Comparison of ENCODE assay signal across 9 mouse cellular contexts in the genomic region with DNA sequence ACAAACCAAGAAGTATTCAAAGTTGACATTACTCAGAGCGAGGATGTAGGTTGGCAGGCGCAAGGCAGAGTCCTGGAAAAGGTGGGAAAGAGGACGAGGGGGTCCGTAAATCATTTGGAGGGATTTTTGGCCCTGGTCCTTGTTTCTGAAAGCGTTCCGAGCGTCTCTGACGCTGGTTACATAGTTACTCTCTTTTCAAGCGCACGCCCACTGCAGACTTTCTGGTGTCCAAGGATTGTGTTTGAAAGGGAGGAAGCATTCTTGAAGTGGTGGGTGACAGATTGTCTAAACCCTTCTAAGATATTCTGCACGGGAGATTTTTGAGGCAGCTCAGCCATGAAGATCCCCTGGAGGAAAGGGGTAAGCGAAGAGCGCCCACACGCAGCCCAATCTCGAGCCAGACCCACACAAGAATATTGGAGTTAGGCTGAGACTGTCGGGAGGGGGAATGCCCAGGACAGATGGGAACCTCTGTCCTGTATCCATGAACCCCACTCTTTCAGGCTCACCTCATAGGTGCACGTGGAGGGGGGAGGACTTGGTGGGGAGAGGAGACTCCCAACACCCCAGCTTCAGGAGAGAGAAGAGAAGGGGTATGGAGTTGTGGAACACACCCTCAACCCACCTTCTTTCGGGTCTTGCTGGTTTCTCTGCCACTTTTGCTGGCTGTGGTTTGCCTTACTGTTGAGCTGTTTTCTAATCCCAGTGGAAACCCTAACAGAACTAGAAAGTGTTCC. TPM values are rescaled to one million over a fixed set of nuclear protein-coding genes. Genes with fewer than 3 reads are reported as not detected.
A peak's percentile ranks its signal among the peaks of the same experiment; 100 is the strongest.
DNase-seq lines count a peak whose midpoint lies in the region; ATAC-seq lines count a peak whose summit lies in the region.
"Had no signal": no experiment of that assay in that cellular context is flagged by ENCODE, and none has a peak within 500 bp of the region (broad histone marks: within the 10 kb centered on the region; RNA-seq: fewer than 3 reads in every experiment).

No protein-coding gene starts in this region.

- DNase-seq in kidney, adult 11 months, result no peak
- DNase-seq in embryonic facial prominence, embryonic 14.5 days (ENCODE audit: low spot score), result no peak
- DNase-seq in midbrain, embryonic 14.5 days, result no peak
- DNase-seq in natural killer cell, adult 2 months (ENCODE audit: low spot score in 2 of 2), result no peak
- DNase-seq in gastrocnemius, adult 18-20 months (ENCODE audit: low spot score), result no peak

- no peak overlapping the region for H3K4me3 ChIP-seq in kidney, embryonic 16.5 days (ENCODE audit: low read length)
- H3K4me3 ChIP-seq in embryonic facial prominence, embryonic 14.5 days (ENCODE audit: low read depth, low read length), result peak overlapping the region; percentile 36
- no peak overlapping the region for H3K4me3 ChIP-seq in hindbrain, embryonic 15.5 days
- H3K4me3 ChIP-seq in midbrain, embryonic 14.5 days (replicated peaks; ENCODE audit: low read depth, low read length), result no peak overlapping the region; the same call in 1 of the 2 replicates

- peaks cover 97% of the 10 kb centered on the region for H3K27me3 ChIP-seq in kidney, embryonic 16.5 days (ENCODE audit: insufficient read depth, low read length)
- peaks cover 99% of the 10 kb centered on the region for H3K27me3 ChIP-seq in embryonic facial prominence, embryonic 14.5 days (replicated peaks; ENCODE audit: control insufficient read depth, insufficient read depth, low read length)
- peaks cover 86% of the 10 kb centered on the region for H3K27me3 ChIP-seq in hindbrain, embryonic 15.5 days
- peaks cover 98% of the 10 kb centered on the region for H3K27me3 ChIP-seq in midbrain, embryonic 14.5 days (ENCODE audit: control insufficient read depth, insufficient read depth, low read length)

- ATAC-seq in kidney, embryonic 16.5 days (ENCODE audit: low FRiP score, low TSS enrichment), result peak; percentile 3; the same call in 1 of the 2 replicates
- no peak for ATAC-seq in embryonic facial prominence, embryonic 14.5 days (ENCODE audit: low read depth)
- ATAC-seq in hindbrain, embryonic 15.5 days (ENCODE audit: low FRiP score, low read depth), result no peak
- no peak for ATAC-seq in midbrain, embryonic 14.5 days (ENCODE audit: low FRiP score, low TSS enrichment)

- H3K4me1 ChIP-seq in kidney, embryonic 16.5 days (ENCODE audit: insufficient read depth, low read length), result peaks cover 8% of the 10 kb centered on the region; the same call in 1 of the 2 replicates
- H3K4me1 ChIP-seq in embryonic facial prominence, embryonic 14.5 days (ENCODE audit: control insufficient read depth, insufficient read depth, low read length), result no peaks in the 10 kb centered on the region; the same call in 1 of the 2 replicates
- peaks cover 20% of the 10 kb centered on the region for H3K4me1 ChIP-seq in hindbrain, embryonic 15.5 days (replicated peaks)
- H3K4me1 ChIP-seq in midbrain, embryonic 14.5 days (ENCODE audit: control insufficient read depth, insufficient read depth, low read length), result 0 out of 2 replicates have a peak, but pooled peaks cover 5% of the 10 kb centered on the region

- H3K9ac ChIP-seq in kidney, embryonic 16.5 days (replicated peaks; ENCODE audit: low read length), result no peak overlapping the region
- H3K9ac ChIP-seq in embryonic facial prominence, embryonic 14.5 days (ENCODE audit: low read depth, low read length), result 0 out of 2 replicates have a peak overlapping the region, but pooled peaks have one; percentile 46
- H3K9ac ChIP-seq in hindbrain, embryonic 15.5 days, result no peak overlapping the region
- H3K9ac ChIP-seq in midbrain, embryonic 14.5 days (replicated peaks; ENCODE audit: low read length), result no peak overlapping the region

- 3% methylated on average over 18 of the region's 18 CpGs for WGBS in kidney, embryonic 16.5 days
- 3% methylated on average over 18 of the region's 18 CpGs for WGBS in embryonic facial prominence, embryonic 14.5 days
- 3% methylated on average over 18 of the region's 18 CpGs for WGBS in hindbrain, embryonic 15.5 days
- 3% methylated on average over 18 of the region's 18 CpGs for WGBS in midbrain, embryonic 14.5 days

- H3K4me2 ChIP-seq in kidney, embryonic 16.5 days (replicated peaks; ENCODE audit: low read depth, low read length), result no peak overlapping the region
- H3K4me2 ChIP-seq in embryonic facial prominence, embryonic 14.5 days (ENCODE audit: low read depth, low read length), result peak overlapping the region; percentile 65
- H3K4me2 ChIP-seq in hindbrain, embryonic 15.5 days, result peak overlapping the region; percentile 64
- H3K4me2 ChIP-seq in midbrain, embryonic 14.5 days (ENCODE audit: low read length), result peak overlapping the region; percentile 55; the same call in 1 of the 2 replicates

- no peak overlapping the region for H3K27ac ChIP-seq in kidney, embryonic 16.5 days (ENCODE audit: low read length)
- peak overlapping the region; percentile 48; the same call in 1 of the 2 replicates for H3K27ac ChIP-seq in embryonic facial prominence, embryonic 14.5 days (replicated peaks; ENCODE audit: low read depth, low read length)
- no peak overlapping the region for H3K27ac ChIP-seq in hindbrain, embryonic 15.5 days (replicated peaks)
- H3K27ac ChIP-seq in midbrain, embryonic 14.5 days (replicated peaks; ENCODE audit: low read depth, low read length), result no peak overlapping the region

- H3K9me3 ChIP-seq in kidney, embryonic 16.5 days (ENCODE audit: low read length), result no peaks in the 10 kb centered on the region; the same call in 1 of the 2 replicates
- no peaks in the 10 kb centered on the region for H3K9me3 ChIP-seq in embryonic facial prominence, embryonic 14.5 days (ENCODE audit: control insufficient read depth, low read length)
- no peaks in the 10 kb centered on the region for H3K9me3 ChIP-seq in hindbrain, embryonic 15.5 days
- no peaks in the 10 kb centered on the region for H3K9me3 ChIP-seq in midbrain, embryonic 14.5 days (ENCODE audit: control insufficient read depth, low read length)
- H3K9me3 ChIP-seq: G1E had no signal

- no peaks in the 10 kb centered on the region for H3K36me3 ChIP-seq in kidney, embryonic 16.5 days (ENCODE audit: insufficient read depth, low read length)
- H3K36me3 ChIP-seq in embryonic facial prominence, embryonic 14.5 days (ENCODE audit: control insufficient read depth, insufficient read depth, low read length), result no peaks in the 10 kb centered on the region
- no peaks in the 10 kb centered on the region for H3K36me3 ChIP-seq in hindbrain, embryonic 15.5 days
- no peaks in the 10 kb centered on the region for H3K36me3 ChIP-seq in midbrain, embryonic 14.5 days (ENCODE audit: control insufficient read depth, insufficient read depth, low read length)
- H3K36me3 ChIP-seq: G1E had no signal

RNA-seq across cellular contexts. Expression of gene Foxf2, which starts 6.5 kb away (rescaled TPM):
- 0.61 TPM in 1 of 2 replicates, not detected in the other for polyA plus RNA-seq in kidney, embryonic 16.5 days (2015; fragmentation: Nextera tagmentation; extraction: Ambion mirVana)
- 5.1 and 5.3 TPM in 2 replicates for polyA plus RNA-seq in embryonic facial prominence, embryonic 14.5 days (2014; fragmentation: Nextera tagmentation; extraction: Ambion mirVana)
- 5.2 and 5.5 TPM in 2 replicates for polyA plus RNA-seq in hindbrain, embryonic 15.5 days (2015; fragmentation: Nextera tagmentation; extraction: Ambion mirVana)
- polyA plus RNA-seq in midbrain, embryonic 14.5 days (2014; fragmentation: Nextera tagmentation; extraction: Ambion mirVana), result 3.3 and 5.3 TPM in 2 replicates
- under 1 TPM; 0.09 to 0.24 TPM for total RNA-seq in gastrocnemius, adult 18-20 months (2021)
- polyA plus RNA-seq: G1E had no signal

RNA-seq across cellular contexts. Expression of gene A530084C06Rik, which starts 60.0 kb away (rescaled TPM):
- not detected in 2 replicates for polyA plus RNA-seq in kidney, embryonic 16.5 days (2015; fragmentation: Nextera tagmentation; extraction: Ambion mirVana)
- not detected in 2 replicates for polyA plus RNA-seq in embryonic facial prominence, embryonic 14.5 days (2014; fragmentation: Nextera tagmentation; extraction: Ambion mirVana)
- polyA plus RNA-seq in hindbrain, embryonic 15.5 days (2015; fragmentation: Nextera tagmentation; extraction: Ambion mirVana), result not detected in 2 replicates
- polyA plus RNA-seq in midbrain, embryonic 14.5 days (2014; fragmentation: Nextera tagmentation; extraction: Ambion mirVana), result not detected in 2 replicates
- not detected for total RNA-seq in gastrocnemius, adult 18-20 months (2021)
- total RNA-seq: adrenal gland, adult 18-20 months; G1E had no signal
- polyA plus RNA-seq: G1E had no signal
